Mouse (Mus musculus): ENCODE data around the gene Plxnc1.

DNA sequence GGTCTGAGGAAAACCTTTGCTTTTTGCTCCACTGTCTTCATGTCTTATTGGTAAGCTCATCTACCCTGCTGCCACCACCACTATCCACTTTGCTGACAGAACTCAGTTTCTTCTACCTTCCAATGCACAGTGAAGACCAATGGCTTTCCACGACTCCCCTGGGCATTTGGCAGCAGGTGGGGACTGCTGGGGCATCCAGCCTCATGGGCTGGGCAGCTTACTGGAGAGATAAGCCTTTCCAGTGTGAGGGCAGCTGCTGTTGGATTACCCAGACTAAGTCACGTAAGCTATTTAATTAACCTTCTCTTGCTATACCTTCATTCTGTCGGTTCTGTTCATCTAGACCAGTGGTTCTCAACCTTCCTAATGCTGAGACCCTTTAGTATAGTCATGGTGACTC is 126.5 kb downstream of the Plxnc1 start:
- TF ChIP-seq MAFK (IDR thresholded peaks at IDR 0.05; ENCODE audit: insufficient read depth, low read depth, low read length) (no peak), CHD2 (IDR thresholded peaks at IDR 0.05; ENCODE audit: low read depth, low read length) (no peak), ZC3H11A (IDR thresholded peaks at IDR 0.05; ENCODE audit: borderline replicate concordance, low read depth, low read length) (no peak)
